Mouse (Mus musculus): ENCODE data around the gene Arhgef15. TPM values are rescaled to one million over a fixed set of nuclear protein-coding genes. Genes with fewer than 3 reads are reported as not detected.

Gene Arhgef15
- polyA plus RNA-seq, 1 experiment from 2014 or later: 7.3 TPM

DNA sequence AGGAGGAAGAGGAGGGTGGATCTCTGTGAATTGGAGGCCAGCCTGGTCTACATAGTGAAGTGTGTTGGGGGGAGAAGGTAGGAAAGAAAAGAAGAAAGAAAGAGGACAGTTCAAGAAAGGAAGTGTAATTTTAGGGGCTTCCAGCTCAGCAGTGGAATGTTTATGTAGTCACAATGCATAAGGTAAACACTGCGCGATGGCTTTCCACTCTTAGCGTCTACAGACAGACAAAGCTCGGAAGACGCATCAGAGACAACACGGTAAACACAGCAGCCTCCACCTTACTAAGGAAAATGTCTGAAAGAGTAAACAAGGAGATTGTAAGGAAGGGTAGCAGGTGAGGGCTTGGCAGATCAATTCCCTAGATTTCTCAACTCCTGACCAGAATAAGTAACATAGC, 27.3 kb downstream of the Arhgef15 start:
- no peak overlapping the region for H3K4me3 ChIP-seq (ENCODE audit: low read depth, low read length)
- no peak overlapping the region for H3K9ac ChIP-seq (ENCODE audit: low read depth, low read length)
- no peaks in the 10 kb centered on the region for H3K4me1 ChIP-seq (ENCODE audit: control insufficient read depth, insufficient read depth, low read length)
- 67% methylated on average over 6 of the region's 6 CpGs for WGBS
- no peaks in the 10 kb centered on the region for H3K36me3 ChIP-seq (ENCODE audit: control insufficient read depth, insufficient read depth, low read length)
- ATAC-seq (ENCODE audit: low read depth) (no peak), DNase-seq (ENCODE audit: low spot score) (no peak)
- no peaks in the 10 kb centered on the region for H3K9me3 ChIP-seq (ENCODE audit: control insufficient read depth, low read length)
- H3K27ac ChIP-seq (replicated peaks; ENCODE audit: low read depth, low read length): no peak overlapping the region
- H3K27me3 ChIP-seq (replicated peaks; ENCODE audit: control insufficient read depth, insufficient read depth, low read length): no peaks in the 10 kb centered on the region
- H3K4me2 ChIP-seq (ENCODE audit: low read depth, low read length): no peak overlapping the region

DNA sequence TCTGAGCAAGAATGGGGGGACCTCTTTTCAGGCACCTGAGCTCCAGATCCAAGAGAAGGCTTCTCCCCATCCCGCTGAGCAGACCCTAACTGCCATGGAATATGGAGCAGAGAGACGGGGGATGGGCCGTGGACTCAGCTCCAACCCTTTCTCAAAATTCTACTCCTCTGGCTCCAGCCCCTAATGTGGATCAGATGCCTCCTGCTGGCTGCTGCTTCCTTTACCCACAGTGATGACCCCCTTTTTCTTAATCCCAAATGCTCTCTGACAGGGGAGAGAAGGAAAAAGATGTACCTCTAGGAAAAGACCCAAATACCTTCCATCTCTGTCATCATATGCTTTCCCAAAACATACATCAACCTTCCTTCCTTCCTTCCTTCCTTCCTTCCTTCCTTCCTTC, 30.3 kb downstream of the Arhgef15 start, which contains the start of gene Odf4:
Gene Odf4, minus strand, starts transcription at position 101 of the 400 bp plus-strand sequence.
- Histone ChIP-seq H3K9me3 (ENCODE audit: control insufficient read depth, low read length) (no peaks in the 10 kb centered on the region), H3K4me2 (ENCODE audit: low read depth, low read length) (no peak within 1 kb of the TSS), H3K4me1 (ENCODE audit: control insufficient read depth, insufficient read depth, low read length) (no peaks in the 10 kb centered on the region), H3K9ac (ENCODE audit: low read depth, low read length) (no peak within 1 kb of the TSS), H3K36me3 (ENCODE audit: control insufficient read depth, insufficient read depth, low read length) (no peaks in the 10 kb centered on the region), H3K27ac (replicated peaks; ENCODE audit: low read depth, low read length) (no peak within 1 kb of the TSS), H3K4me3 (ENCODE audit: low read depth, low read length) (no peak within 1 kb of the TSS), H3K27me3 (replicated peaks; ENCODE audit: control insufficient read depth, insufficient read depth, low read length) (no peaks in the 10 kb centered on the region)
- ATAC-seq (ENCODE audit: low read depth) (no peak), DNase-seq (ENCODE audit: low spot score) (no peak)
- 69% methylated on average over 3 of the region's 3 CpGs for WGBS

DNA sequence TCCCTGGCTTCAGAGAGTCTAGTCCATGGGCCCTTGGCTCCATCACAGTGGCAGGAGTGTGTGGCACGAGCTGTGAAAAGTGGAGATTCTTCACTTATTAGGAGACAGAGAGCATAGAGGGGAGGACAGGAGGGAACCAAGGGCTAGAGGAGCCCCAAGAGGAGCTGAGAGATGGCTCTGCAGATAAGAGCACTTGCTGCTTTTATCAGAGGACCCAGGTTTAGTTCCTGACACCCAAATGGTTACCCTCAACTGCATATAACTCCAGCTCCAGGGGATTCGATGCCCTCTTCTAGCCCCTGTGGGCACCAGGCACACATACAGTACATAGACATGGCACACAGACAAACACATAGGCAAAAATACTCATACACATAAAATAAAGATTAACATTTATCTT, 32.5 kb downstream of the Arhgef15 start:
- no peak overlapping the region for H3K4me2 ChIP-seq (ENCODE audit: low read depth, low read length)
- H3K36me3 ChIP-seq (ENCODE audit: control insufficient read depth, insufficient read depth, low read length): no peaks in the 10 kb centered on the region
- no peaks in the 10 kb centered on the region for H3K4me1 ChIP-seq (ENCODE audit: control insufficient read depth, insufficient read depth, low read length)
- H3K27me3 ChIP-seq (replicated peaks; ENCODE audit: control insufficient read depth, insufficient read depth, low read length): no peaks in the 10 kb centered on the region
- H3K27ac ChIP-seq (replicated peaks; ENCODE audit: low read depth, low read length): no peak overlapping the region
- no peak for DNase-seq (ENCODE audit: low spot score)
- no peak for ATAC-seq (ENCODE audit: low read depth)
- 91% methylated on average over 2 of the region's 2 CpGs for WGBS
- H3K9ac ChIP-seq (ENCODE audit: low read depth, low read length): no peak overlapping the region
- H3K4me3 ChIP-seq (ENCODE audit: low read depth, low read length): no peak overlapping the region
- H3K9me3 ChIP-seq (ENCODE audit: control insufficient read depth, low read length): no peaks in the 10 kb centered on the region

DNA sequence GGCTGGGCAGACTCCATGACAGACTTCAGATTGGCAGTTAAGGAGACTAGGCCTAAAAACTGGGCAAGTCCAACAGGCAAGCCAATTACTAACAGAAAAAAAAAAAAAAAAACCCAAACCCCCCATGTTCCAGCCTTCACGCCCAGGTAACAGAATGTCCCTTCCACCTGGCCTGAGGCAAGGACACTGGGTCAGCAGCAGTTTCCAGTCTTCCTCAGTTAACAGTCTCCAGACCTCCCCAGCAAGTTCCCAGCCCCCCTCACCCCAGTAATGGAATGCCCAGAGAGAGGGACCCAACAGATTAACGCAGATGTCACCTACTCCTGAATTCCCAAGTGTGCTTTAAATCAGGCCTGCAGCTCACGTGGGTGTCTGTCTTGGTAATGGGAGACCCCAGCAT, 34.1 kb downstream of the Arhgef15 start:
- WGBS: 53% methylated on average over 3 of the region's 3 CpGs
- H3K9ac ChIP-seq (ENCODE audit: low read depth, low read length): no peak overlapping the region
- no peaks in the 10 kb centered on the region for H3K27me3 ChIP-seq (replicated peaks; ENCODE audit: control insufficient read depth, insufficient read depth, low read length)
- H3K4me1 ChIP-seq (ENCODE audit: control insufficient read depth, insufficient read depth, low read length): no peaks in the 10 kb centered on the region
- no peak overlapping the region for H3K4me2 ChIP-seq (ENCODE audit: low read depth, low read length)
- no peaks in the 10 kb centered on the region for H3K9me3 ChIP-seq (ENCODE audit: control insufficient read depth, low read length)
- ATAC-seq (ENCODE audit: low read depth) (no peak), DNase-seq (ENCODE audit: low spot score) (no peak)
- no peaks in the 10 kb centered on the region for H3K36me3 ChIP-seq (ENCODE audit: control insufficient read depth, insufficient read depth, low read length)
- no peak overlapping the region for H3K27ac ChIP-seq (replicated peaks; ENCODE audit: low read depth, low read length)
- no peak overlapping the region for H3K4me3 ChIP-seq (ENCODE audit: low read depth, low read length)

DNA sequence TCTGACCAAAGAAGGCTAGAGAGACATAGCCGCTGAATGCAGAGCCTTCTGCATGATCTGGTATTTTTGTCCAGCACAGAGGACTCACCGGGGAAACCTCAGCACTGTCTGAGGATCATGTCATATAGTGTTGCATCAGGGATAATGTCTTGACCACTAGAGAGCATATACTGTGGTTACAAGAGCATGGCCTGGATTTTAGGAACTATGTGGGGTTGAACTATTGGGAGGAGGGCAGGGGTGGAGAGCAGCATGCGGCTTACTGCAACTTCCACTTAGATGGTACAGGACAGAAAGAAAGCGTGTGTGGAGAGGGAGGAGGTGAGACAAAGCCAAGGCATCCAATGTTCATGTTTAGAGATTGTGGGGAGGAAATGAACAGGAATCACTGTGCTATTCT, 42.7 kb downstream of the Arhgef15 start:
- Histone ChIP-seq H3K27me3 (replicated peaks; ENCODE audit: control insufficient read depth, insufficient read depth, low read length) (no peaks in the 10 kb centered on the region), H3K36me3 (ENCODE audit: control insufficient read depth, insufficient read depth, low read length) (no peaks in the 10 kb centered on the region)
- 92% methylated on average over 4 of the region's 4 CpGs for WGBS

DNA sequence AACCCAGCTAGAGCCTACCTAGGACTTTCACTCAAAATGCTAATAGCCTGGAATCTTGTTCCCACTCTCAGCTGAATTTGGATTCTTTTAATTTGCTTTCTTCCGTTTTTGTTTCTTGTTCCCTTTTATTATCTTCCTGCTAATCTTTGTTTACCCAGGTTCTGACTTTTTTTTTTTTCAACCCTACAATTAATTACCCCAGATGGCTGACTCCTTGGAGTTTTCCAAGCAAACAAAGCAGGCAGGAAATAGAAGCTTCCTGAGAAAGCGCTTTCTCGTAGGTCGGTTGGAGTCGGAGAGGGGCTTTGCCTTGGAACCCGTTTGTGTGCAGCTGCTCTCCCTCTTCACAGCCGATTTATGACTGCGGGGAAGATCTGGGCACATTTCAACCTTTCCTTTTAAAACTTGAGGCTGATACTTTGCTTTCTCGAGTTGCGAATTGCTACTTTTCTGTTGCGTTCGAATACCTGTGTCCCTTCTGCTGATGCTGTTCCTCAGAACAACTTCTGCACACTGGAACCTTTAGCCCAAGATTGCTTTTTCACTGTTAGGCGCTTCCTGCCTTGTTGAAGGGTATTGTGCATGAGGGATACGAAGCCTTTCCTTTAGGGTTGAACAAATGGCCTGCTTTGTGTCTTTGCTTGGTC, 45.6 kb downstream of the Arhgef15 start:
- no peak overlapping the region for H3K4me2 ChIP-seq (ENCODE audit: low read depth, low read length)
- peak; percentile 76 for DNase-seq (ENCODE audit: low spot score)
- peak overlapping the region; percentile 65 for H3K27ac ChIP-seq (replicated peaks; ENCODE audit: low read depth, low read length)
- no peaks in the 10 kb centered on the region for H3K27me3 ChIP-seq (replicated peaks; ENCODE audit: control insufficient read depth, insufficient read depth, low read length)
- no peak overlapping the region for H3K4me3 ChIP-seq (ENCODE audit: low read depth, low read length)
- ATAC-seq (ENCODE audit: low read depth): no peak; the same call in 1 of the 2 replicates
- H3K36me3 ChIP-seq (ENCODE audit: control insufficient read depth, insufficient read depth, low read length): no peaks in the 10 kb centered on the region
- H3K9me3 ChIP-seq (ENCODE audit: control insufficient read depth, low read length): no peaks in the 10 kb centered on the region
- peak overlapping the region; percentile 11; the same call in 1 of the 2 replicates for H3K9ac ChIP-seq (ENCODE audit: low read depth, low read length)
- 44% methylated on average over 14 of the region's 14 CpGs for WGBS
- H3K4me1 ChIP-seq (ENCODE audit: control insufficient read depth, insufficient read depth, low read length): peaks cover 3% of the 10 kb centered on the region; the same call in 1 of the 2 replicates

More for the DNA sequence above, 42.7 kb downstream of the Arhgef15 start:
- Histone ChIP-seq H3K9ac (ENCODE audit: low read depth, low read length) (no peak overlapping the region), H3K4me2 (ENCODE audit: low read depth, low read length) (no peak overlapping the region), H3K4me3 (ENCODE audit: low read depth, low read length) (no peak overlapping the region), H3K4me1 (ENCODE audit: control insufficient read depth, insufficient read depth, low read length) (peaks cover 3% of the 10 kb centered on the region; the same call in 1 of the 2 replicates), H3K9me3 (ENCODE audit: control insufficient read depth, low read length) (no peaks in the 10 kb centered on the region), H3K27ac (replicated peaks; ENCODE audit: low read depth, low read length) (no peak overlapping the region)
- DNase-seq (ENCODE audit: low spot score): no peak
- ATAC-seq (ENCODE audit: low read depth): no peak

DNA sequence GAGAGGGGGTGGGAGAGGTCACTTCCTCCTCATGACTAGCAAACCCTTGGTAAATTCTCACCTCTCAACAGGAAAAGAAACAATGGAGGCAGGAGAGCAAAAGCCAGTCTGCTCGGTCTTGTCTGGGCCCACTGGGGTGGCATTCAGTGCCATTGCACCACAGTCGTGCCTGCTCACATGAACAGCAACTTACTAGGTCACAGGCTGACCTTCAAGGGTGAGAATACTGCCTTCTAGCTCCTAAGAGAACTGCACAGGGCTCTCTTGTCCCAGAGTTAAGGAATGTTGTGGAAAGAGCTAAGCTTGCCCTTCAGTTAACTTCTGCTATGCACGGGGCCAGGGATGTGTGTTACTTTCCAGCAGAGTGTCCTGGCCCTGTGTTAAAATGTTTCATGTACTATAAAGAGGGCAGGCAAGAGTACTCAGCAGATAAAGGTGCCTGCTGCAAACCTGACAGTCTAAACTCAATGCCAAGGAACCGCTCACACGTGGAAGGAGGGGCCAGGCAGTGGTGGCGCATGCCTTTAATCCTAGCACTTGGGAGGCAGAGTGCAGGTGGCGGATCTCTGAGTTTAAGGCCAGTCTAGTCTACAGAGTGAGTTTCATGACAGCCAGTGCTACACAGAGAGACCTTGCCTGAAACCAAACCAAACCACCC, 48.3 kb downstream of the Arhgef15 start:
- WGBS: 42% methylated on average over 7 of the region's 7 CpGs
- DNase-seq (ENCODE audit: low spot score) (no peak), ATAC-seq (ENCODE audit: low read depth) (no peak)
- Histone ChIP-seq H3K27me3 (replicated peaks; ENCODE audit: control insufficient read depth, insufficient read depth, low read length) (no peaks in the 10 kb centered on the region), H3K9ac (ENCODE audit: low read depth, low read length) (no peak overlapping the region), H3K27ac (replicated peaks; ENCODE audit: low read depth, low read length) (no peak overlapping the region), H3K36me3 (ENCODE audit: control insufficient read depth, insufficient read depth, low read length) (peaks cover 25% of the 10 kb centered on the region), H3K4me2 (ENCODE audit: low read depth, low read length) (no peak overlapping the region), H3K4me3 (ENCODE audit: low read depth, low read length) (no peak overlapping the region), H3K4me1 (ENCODE audit: control insufficient read depth, insufficient read depth, low read length) (peaks cover 3% of the 10 kb centered on the region; the same call in 1 of the 2 replicates), H3K9me3 (ENCODE audit: control insufficient read depth, low read length) (no peaks in the 10 kb centered on the region)

DNA sequence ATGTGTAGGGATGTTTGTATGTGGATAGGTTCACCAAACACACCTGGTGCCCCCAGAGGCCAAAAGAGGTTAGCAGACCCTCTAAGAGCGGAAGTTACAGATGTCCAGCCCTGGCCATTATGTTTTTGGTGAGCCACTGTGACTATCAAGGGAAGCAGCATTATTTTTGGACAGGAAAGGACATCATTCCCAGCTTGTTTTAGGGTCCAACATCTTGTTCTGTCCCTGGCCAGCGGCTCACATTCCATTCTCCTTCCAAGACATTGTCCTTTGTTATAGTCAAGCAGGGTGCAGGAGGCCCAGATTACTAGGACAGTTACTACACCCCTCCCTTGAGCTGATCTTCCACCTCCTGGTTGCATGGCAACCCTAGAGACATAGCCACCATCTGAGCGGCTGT, 50.0 kb downstream of the Arhgef15 start:
- Histone ChIP-seq H3K9me3 (ENCODE audit: control insufficient read depth, low read length) (no peaks in the 10 kb centered on the region), H3K9ac (ENCODE audit: low read depth, low read length) (no peak overlapping the region), H3K27me3 (replicated peaks; ENCODE audit: control insufficient read depth, insufficient read depth, low read length) (no peaks in the 10 kb centered on the region), H3K27ac (replicated peaks; ENCODE audit: low read depth, low read length) (no peak overlapping the region), H3K4me3 (ENCODE audit: low read depth, low read length) (no peak overlapping the region), H3K4me2 (ENCODE audit: low read depth, low read length) (no peak overlapping the region), H3K4me1 (ENCODE audit: control insufficient read depth, insufficient read depth, low read length) (peaks cover 3% of the 10 kb centered on the region; the same call in 1 of the 2 replicates), H3K36me3 (ENCODE audit: control insufficient read depth, insufficient read depth, low read length) (peaks cover 38% of the 10 kb centered on the region)
- 85% methylated on average over 3 of the region's 3 CpGs for WGBS
- ATAC-seq (ENCODE audit: low read depth) (no peak), DNase-seq (ENCODE audit: low spot score) (no peak)

DNA sequence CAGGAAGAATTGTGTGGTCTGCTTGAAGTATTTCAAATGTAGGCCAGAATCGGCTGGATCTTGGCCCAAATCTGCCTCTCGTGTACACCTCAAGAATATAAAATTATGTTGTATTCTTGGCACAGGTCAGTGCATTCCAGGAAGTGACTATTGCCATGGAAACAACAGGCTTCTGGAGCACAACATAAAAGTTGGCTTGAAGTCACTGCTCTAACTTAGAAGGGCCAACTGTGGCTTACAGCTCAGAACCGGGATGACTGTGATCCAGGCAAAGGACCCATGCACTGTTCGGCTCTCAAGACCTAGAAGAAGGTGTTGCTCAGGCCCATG, 50.9 kb downstream of the Arhgef15 start:
- Histone ChIP-seq H3K9me3 (ENCODE audit: control insufficient read depth, low read length) (no peaks in the 10 kb centered on the region), H3K36me3 (ENCODE audit: control insufficient read depth, insufficient read depth, low read length) (peaks cover 38% of the 10 kb centered on the region), H3K4me1 (ENCODE audit: control insufficient read depth, insufficient read depth, low read length) (peaks cover 3% of the 10 kb centered on the region; the same call in 1 of the 2 replicates), H3K4me2 (ENCODE audit: low read depth, low read length) (no peak overlapping the region), H3K27ac (replicated peaks; ENCODE audit: low read depth, low read length) (0 out of 2 replicates have a peak overlapping the region, but pooled peaks have one; percentile 31), H3K4me3 (ENCODE audit: low read depth, low read length) (no peak overlapping the region), H3K27me3 (replicated peaks; ENCODE audit: control insufficient read depth, insufficient read depth, low read length) (no peaks in the 10 kb centered on the region), H3K9ac (ENCODE audit: low read depth, low read length) (no peak overlapping the region)
- DNase-seq (ENCODE audit: low spot score) (peak; percentile 89), ATAC-seq (ENCODE audit: low read depth) (peak; percentile 23; the same call in 1 of the 2 replicates)
- WGBS: 55% methylated on average over 4 of the region's 4 CpGs

Data from embryonic facial prominence, embryonic 14.5 days (tissue).